In the genomic region with DNA sequence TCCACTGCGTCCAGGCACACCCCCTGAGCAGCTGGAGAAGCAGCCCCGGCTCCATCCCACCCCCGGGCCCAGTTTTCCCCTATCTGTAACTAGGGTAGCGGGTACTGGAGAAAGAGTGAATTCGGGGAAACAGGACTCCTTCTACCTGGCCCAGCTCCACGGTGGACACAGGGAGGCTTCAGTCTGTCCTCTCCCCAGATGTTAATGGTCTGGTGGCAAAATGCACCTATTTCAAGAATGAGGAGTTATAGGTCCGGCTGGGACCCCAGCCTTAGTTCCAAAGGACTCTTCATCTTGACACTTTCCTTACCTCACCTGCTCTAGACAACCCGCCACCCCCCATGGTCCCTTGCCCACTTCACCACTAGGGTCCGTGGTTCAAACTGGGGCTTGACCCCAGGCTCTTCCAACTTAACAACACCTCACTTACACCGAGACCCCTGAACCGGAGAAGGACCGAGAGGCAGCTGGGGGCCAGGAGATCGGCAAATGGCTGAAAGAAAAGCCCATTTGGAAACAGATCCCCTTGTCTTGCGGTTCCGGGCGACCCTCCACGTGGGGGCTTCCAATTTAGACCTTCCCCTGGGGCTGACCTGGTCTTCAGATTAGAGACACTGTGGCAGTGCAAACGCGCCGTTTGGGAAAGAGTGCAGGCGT, we compare ENCODE assay signal across 9 mouse cellular contexts. TPM values are rescaled to one million over a fixed set of nuclear protein-coding genes. Genes with fewer than 3 reads are reported as not detected.
DNase-seq lines count a peak whose midpoint lies in the region; ATAC-seq and TF ChIP-seq lines count a peak whose summit lies in the region.
"Had no signal": no experiment of that assay in that cellular context is flagged by ENCODE, and none has a peak within 500 bp of the region (broad histone marks: within the 10 kb centered on the region; RNA-seq: fewer than 3 reads in every experiment).

No protein-coding gene starts in this region.

- H3K4me2 ChIP-seq in heart, embryonic 16.5 days (ENCODE audit: low read depth, low read length) = peak overlapping the region; percentile 97
- H3K4me2 ChIP-seq in liver, embryonic 16.5 days (ENCODE audit: low read depth, low read length) = peak overlapping the region; percentile 89

- H3K27ac ChIP-seq in gastrocnemius, adult 2 months = peak overlapping the region; percentile 92
- no peak overlapping the region for H3K27ac ChIP-seq in heart, embryonic 16.5 days (ENCODE audit: low read length)
- no peak overlapping the region for H3K27ac ChIP-seq in liver, embryonic 16.5 days (ENCODE audit: low read length)

- intact Hi-C loops in gastrocnemius, adult 2 months (cut with DNase I) = no loop called here

- peak overlapping the region; percentile 79 for H3K9ac ChIP-seq in heart, embryonic 16.5 days (ENCODE audit: low read length)
- no peak overlapping the region for H3K9ac ChIP-seq in liver, embryonic 16.5 days (ENCODE audit: low read depth, low read length)

- peaks cover 83% of the 10 kb centered on the region for H3K27me3 ChIP-seq in E14TG2a.4 (ENCODE audit: insufficient read depth, low read length)
- H3K27me3 ChIP-seq in heart, embryonic 16.5 days (ENCODE audit: control insufficient read depth, insufficient read depth, low read length) = peaks cover 27% of the 10 kb centered on the region
- peaks cover 78% of the 10 kb centered on the region for H3K27me3 ChIP-seq in liver, embryonic 16.5 days (ENCODE audit: control insufficient read depth, insufficient read depth, low read depth, low read length)

- ATAC-seq in heart, embryonic 16.5 days (replicated peaks; ENCODE audit: extremely low read depth, insufficient read depth, low FRiP score) = no peak
- ATAC-seq in liver, embryonic 16.5 days (ENCODE audit: low read depth) = no peak

- WGBS in heart, embryonic 16.5 days = 4% methylated on average over 21 of the region's 21 CpGs
- WGBS in liver, embryonic 16.5 days (ENCODE audit: insufficient replicate concordance) = 4% methylated on average over 21 of the region's 21 CpGs

- no peaks in the 10 kb centered on the region for H3K9me3 ChIP-seq in E14TG2a.4 (ENCODE audit: low read length)
- H3K9me3 ChIP-seq in heart, embryonic 16.5 days (replicated peaks; ENCODE audit: control insufficient read depth, low read length) = no peaks in the 10 kb centered on the region
- H3K9me3 ChIP-seq in liver, embryonic 16.5 days (replicated peaks; ENCODE audit: control insufficient read depth, low read length) = no peaks in the 10 kb centered on the region

- no peak for TF ChIP-seq CTCF in gastrocnemius, adult 2 months (IDR thresholded peaks at IDR 0.05)
- no peak for TF ChIP-seq CTCF in E14TG2a.4 (conservative IDR thresholded peaks at IDR 0.05; ENCODE audit: low read length)

- 0 out of 2 replicates have a peak, but pooled peaks cover 2% of the 10 kb centered on the region for H3K36me3 ChIP-seq in E14TG2a.4 (ENCODE audit: insufficient read depth, low read length)
- no peaks in the 10 kb centered on the region for H3K36me3 ChIP-seq in heart, embryonic 16.5 days (ENCODE audit: control insufficient read depth, insufficient read depth)
- H3K36me3 ChIP-seq in liver, embryonic 16.5 days (ENCODE audit: control insufficient read depth, insufficient read depth) = no peaks in the 10 kb centered on the region

- peak overlapping the region; percentile 88 for H3K4me3 ChIP-seq in gastrocnemius, adult 2 months
- peak overlapping the region; percentile 89 for H3K4me3 ChIP-seq in E14TG2a.4 (replicated peaks; ENCODE audit: low read length)
- peak overlapping the region; percentile 72 for H3K4me3 ChIP-seq in heart, embryonic 16.5 days (ENCODE audit: low read length)
- peak overlapping the region; percentile 60 for H3K4me3 ChIP-seq in liver, embryonic 16.5 days (ENCODE audit: low read depth, low read length)

- peaks cover 75% of the 10 kb centered on the region for H3K4me1 ChIP-seq in E14TG2a.4 (replicated peaks; ENCODE audit: low read depth, low read length)
- H3K4me1 ChIP-seq in heart, embryonic 16.5 days (ENCODE audit: control insufficient read depth, insufficient read depth, low read length) = peaks cover 24% of the 10 kb centered on the region
- peaks cover 11% of the 10 kb centered on the region for H3K4me1 ChIP-seq in liver, embryonic 16.5 days (ENCODE audit: control insufficient read depth, low read depth, low read length)

- DNase-seq in gastrocnemius, adult 2 months = no peak
- DNase-seq in gastrocnemius, postnatal 25 days = no peak
- no peak for DNase-seq in retina, postnatal 1 day
- DNase-seq in layer of hippocampus, adult 9-10 months (ENCODE audit: low spot score) = no peak
- no peak for DNase-seq in yolk sac, embryonic 10.5 days (ENCODE audit: low spot score)
- DNase-seq: adrenal gland, postnatal 36 days had no signal

RNA-seq across cellular contexts. Expression of a gene that starts 1.7 kb away (rescaled TPM):
- 1 to 10 TPM; 6.3 to 9.2 TPM for total RNA-seq in gastrocnemius, adult 2 months (2021)
- 1 to 10 TPM; 5.9 to 9.7 TPM for total RNA-seq in gastrocnemius, postnatal 25 days (2021)
- polyA plus RNA-seq in heart, embryonic 16.5 days (2015; fragmentation: Nextera tagmentation; extraction: Ambion mirVana) = 3.9 and 4.7 TPM in 2 replicates
- polyA plus RNA-seq in liver, embryonic 16.5 days (2015; fragmentation: Nextera tagmentation; extraction: Ambion mirVana) = 0.41 and 0.86 TPM in 2 replicates

RNA-seq across cellular contexts. Expression of a gene that starts 29.1 kb away (rescaled TPM):
- not detected for total RNA-seq in gastrocnemius, adult 2 months (2021)
- not detected for total RNA-seq in gastrocnemius, postnatal 25 days (2021)
- 0.39 TPM in 2 replicates for polyA plus RNA-seq in heart, embryonic 16.5 days (2015; fragmentation: Nextera tagmentation; extraction: Ambion mirVana)
- 1.1 and 1.3 TPM in 2 replicates for polyA plus RNA-seq in liver, embryonic 16.5 days (2015; fragmentation: Nextera tagmentation; extraction: Ambion mirVana)
- total RNA-seq: adrenal gland, postnatal 36 days had no signal

RNA-seq across cellular contexts. Expression of a gene that starts 39.2 kb away (rescaled TPM):
- 10 to 100 TPM; 60.8 to 94.7 TPM for total RNA-seq in gastrocnemius, adult 2 months (2021)
- total RNA-seq in gastrocnemius, postnatal 25 days (2021) = 10 to 100 TPM; 72.1 to 77.5 TPM
- 3.3 and 3.9 TPM in 2 replicates for polyA plus RNA-seq in heart, embryonic 16.5 days (2015; fragmentation: Nextera tagmentation; extraction: Ambion mirVana)
- polyA plus RNA-seq in liver, embryonic 16.5 days (2015; fragmentation: Nextera tagmentation; extraction: Ambion mirVana) = 60.1 and 75.2 TPM in 2 replicates
